Mouse (Mus musculus) hindbrain, postnatal 0 days (tissue): ENCODE data around the gene Fhod1. TPM values are rescaled to one million over a fixed set of nuclear protein-coding genes. Genes with fewer than 3 reads are reported as not detected.

Source experiments
- ATAC-seq: fragments of 200-750 bp; cut with Nextera tagmentation; 2 replicates; pipeline ENCODE4 v1.8.0; 2017; ENCODE audit warnings: mild to moderate bottlenecking, moderate TSS enrichment, moderate library complexity
- DNase-seq: peaks from one replicate; pipeline ENCODE4 v3.0.0-alpha.2; 2015; ENCODE audit warnings: low spot score
- H3K27ac ChIP-seq: fragments of 300-500 bp; sonication (generic); 2 replicates; pipeline ENCODE4 v1.5.1; 2014; ENCODE audit warnings: mild to moderate bottlenecking
- H3K27me3 ChIP-seq: fragments of 300-500 bp; sonication (generic); 2 replicates; pipeline ENCODE4 v1.6.1; 2014; ENCODE audit warnings: low read length, mixed read lengths; ENCODE audit not compliant: insufficient read depth
- H3K36me3 ChIP-seq: fragments of 300-500 bp; sonication (generic); 2 replicates; pipeline ENCODE4 v1.6.1; 2014; ENCODE audit warnings: low read length, mixed read lengths; ENCODE audit not compliant: insufficient read depth
- H3K4me1 ChIP-seq: fragments of 300-500 bp; sonication (generic); 2 replicates; pipeline ENCODE4 v1.6.1; 2014; ENCODE audit warnings: antibody characterized with exemption, low read length, mixed read lengths; ENCODE audit not compliant: insufficient read depth
- H3K4me2 ChIP-seq: fragments of 300-500 bp; sonication (generic); 2 replicates; pipeline ENCODE4 v1.6.1; 2014; ENCODE audit warnings: low read depth, mild to moderate bottlenecking, low read length, moderate library complexity, mixed read lengths
- H3K4me3 ChIP-seq: fragments of 300-500 bp; sonication (generic); 2 replicates; pipeline ENCODE4 v1.5.1; 2014; ENCODE audit warnings: low read length
- H3K9ac ChIP-seq: fragments of 300-500 bp; sonication (generic); replicated peaks from 2 replicates; pipeline ENCODE4 v1.6.1; 2014; ENCODE audit warnings: mild to moderate bottlenecking, low read length, moderate library complexity, mixed read lengths
- H3K9me3 ChIP-seq: fragments of 300-500 bp; sonication (generic); 2 replicates; pipeline ENCODE4 v1.6.1; 2016; ENCODE audit warnings: low read length, mixed read lengths
- CTCF ChIP-seq: IDR thresholded peaks from 2 replicates; pipeline ENCODE4 v1.5.1; 2016; ENCODE audit warnings: antibody characterized with exemption, control low read depth, low read depth
- WGBS: fragments of 180-500 bp; shearing (Covaris S2); extraction: QIAGEN DNeasy Blood & Tissue Kit; methylation state at CpG from one replicate; pipeline ENCODE4 v1.1.7; 2014; 5-methylcytosine and 5-hydroxymethylcytosine counted together
- polyA plus RNA-seq: library from polyadenylated mRNA; unstranded; fragments of >200 nt; fragmentation: Nextera tagmentation; extraction: Ambion mirVana; gene quantifications from 2 replicates; pipeline ENCODE4 v1.2.1, GENCODE M21; 2015
- total RNA-seq: library from RNA; depleted of rRNA; stranded (reverse); fragments of >200 nt; gene quantifications from 2 replicates; pipeline ENCODE4 v1.2.3, GENCODE M21; 2014

Fhod1 gene
- total and polyA plus RNA-seq, 2 experiments from 2014 or later = 0.45 to 3.1 TPM

GRCm38 (mm10) chr8:105298351-105299252 is 49.2 kb downstream of the Fhod1 start:
- H3K9me3 ChIP-seq = no peaks in the 10 kb centered on the region
- peaks cover 15% of the 10 kb centered on the region for H3K4me1 ChIP-seq
- WGBS = 60% methylated on average over 18 of the region's 18 CpGs
- H3K9ac ChIP-seq = peak overlapping the region; percentile 94
- DNase-seq (no peak), ATAC-seq (no peak)
- TF ChIP-seq CTCF = no peak
- H3K36me3 ChIP-seq = peaks cover 33% of the 10 kb centered on the region
- no peaks in the 10 kb centered on the region for H3K27me3 ChIP-seq
- H3K4me2 ChIP-seq = peak overlapping the region; percentile 75
- H3K27ac ChIP-seq = peak overlapping the region; percentile 77; the same call in 1 of the 2 replicates
- H3K4me3 ChIP-seq = peak overlapping the region; percentile 96

- Histone ChIP-seq H3K9ac (peak within 1 kb of the TSS; percentile 94), H3K4me2 (peak within 1 kb of the TSS; percentile 75), H3K27me3 (no peaks in the 10 kb centered on the region), H3K4me3 (peak within 1 kb of the TSS; percentile 96), H3K4me1 (peaks cover 15% of the 10 kb centered on the region), H3K9me3 (no peaks in the 10 kb centered on the region), H3K27ac (peak within 1 kb of the TSS; percentile 77), H3K36me3 (peaks cover 25% of the 10 kb centered on the region)
- under 1% methylated on average over 58 of the region's 58 CpGs for WGBS
- DNase-seq (peak; percentile 96), ATAC-seq (peak; percentile 93)
- TF ChIP-seq CTCF = no peak
Measured at GRCm38 (mm10) chr8:105297511-105298192, 50.1 kb downstream of the Fhod1 start, which contains the start of gene E2f4. E2f4 (plus strand) TSS chr8:105297663.

GRCm38 (mm10) chr8:105295895-105296573 is 51.7 kb downstream of the Fhod1 start, which contains the start of gene Exoc3l:
Exoc3l (minus strand) TSS chr8:105296101.
- Histone ChIP-seq H3K36me3 (peaks cover 11% of the 10 kb centered on the region), H3K4me2 (peak within 1 kb of the TSS; percentile 75), H3K4me1 (peaks cover 15% of the 10 kb centered on the region), H3K27ac (peak within 1 kb of the TSS; percentile 77; the same call in 1 of the 2 replicates), H3K4me3 (peak within 1 kb of the TSS; percentile 96), H3K9me3 (no peaks in the 10 kb centered on the region), H3K27me3 (no peaks in the 10 kb centered on the region), H3K9ac (no peak within 1 kb of the TSS)
- no peak for TF ChIP-seq CTCF
- 60% methylated on average over 11 of the region's 11 CpGs for WGBS
- ATAC-seq (no peak), DNase-seq (no peak)

GRCm38 (mm10) chr8:105295256-105295655 is 52.5 kb downstream of the Fhod1 start:
- 0 out of 2 replicates have a peak overlapping the region, but pooled peaks have one; percentile 16 for H3K4me2 ChIP-seq
- H3K4me1 ChIP-seq = peaks cover 15% of the 10 kb centered on the region
- ATAC-seq = no peak
- TF ChIP-seq CTCF = no peak
- 68% methylated on average over 11 of the region's 11 CpGs for WGBS
- H3K36me3 ChIP-seq = peaks cover 5% of the 10 kb centered on the region
- DNase-seq = no peak
- no peak overlapping the region for H3K4me3 ChIP-seq
- no peaks in the 10 kb centered on the region for H3K9me3 ChIP-seq
- H3K9ac ChIP-seq = no peak overlapping the region
- no peak overlapping the region for H3K27ac ChIP-seq
- H3K27me3 ChIP-seq = no peaks in the 10 kb centered on the region

GRCm38 (mm10) chr8:105294776-105295175 is 53.0 kb downstream of the Fhod1 start:
- WGBS = 70% methylated on average over 9 of the region's 9 CpGs
- ATAC-seq (no peak), DNase-seq (no peak)
- Histone ChIP-seq H3K4me3 (no peak overlapping the region), H3K27ac (no peak overlapping the region), H3K9ac (no peak overlapping the region), H3K36me3 (peaks cover under 1% of the 10 kb centered on the region), H3K9me3 (no peaks in the 10 kb centered on the region), H3K4me2 (no peak overlapping the region), H3K27me3 (no peaks in the 10 kb centered on the region), H3K4me1 (peaks cover 19% of the 10 kb centered on the region)
- TF ChIP-seq CTCF = no peak

- WGBS = 54% methylated on average over 19 of the region's 19 CpGs
- ATAC-seq = no peak
Measured at GRCm38 (mm10) chr8:105293405-105293804, 54.3 kb downstream of the Fhod1 start.

More at GRCm38 (mm10) chr8:105293405-105293804, 54.3 kb downstream of the Fhod1 start:
- Histone ChIP-seq H3K4me3 (no peak overlapping the region), H3K9ac (no peak overlapping the region), H3K9me3 (no peaks in the 10 kb centered on the region), H3K4me1 (peaks cover 15% of the 10 kb centered on the region), H3K36me3 (no peaks in the 10 kb centered on the region), H3K4me2 (no peak overlapping the region), H3K27me3 (no peaks in the 10 kb centered on the region), H3K27ac (no peak overlapping the region)
- no peak for TF ChIP-seq CTCF
- no peak for DNase-seq
